In genomic region chr4:126162544-126163066, GRCm38 (mm10) we compare ENCODE assay signal across 8 mouse cellular contexts. TPM values are rescaled to one million over a fixed set of nuclear protein-coding genes. Genes with fewer than 3 reads are reported as not detected.
DNase-seq lines count a peak whose midpoint lies in the region; ATAC-seq and TF ChIP-seq lines count a peak whose summit lies in the region.

No protein-coding gene starts in this region.

- peak overlapping the region; percentile 61 for H3K9ac ChIP-seq in lung, embryonic 15.5 days

- H3K27me3 ChIP-seq in hindbrain, embryonic 10.5 days (ENCODE audit: insufficient read depth, poor library complexity, severe bottlenecking), result no peaks in the 10 kb centered on the region
- no peaks in the 10 kb centered on the region for H3K27me3 ChIP-seq in lung, embryonic 15.5 days

- peak overlapping the region; percentile 86 for H3K27ac ChIP-seq in hindbrain, embryonic 10.5 days
- peak overlapping the region; percentile 89 for H3K27ac ChIP-seq in lung, embryonic 15.5 days
- H3K27ac ChIP-seq in olfactory bulb, adult 2 months (ENCODE audit: insufficient read depth, low read depth, low read length), result no peak overlapping the region

- peak; percentile 93 for ATAC-seq in lung, embryonic 15.5 days (ENCODE audit: borderline replicate concordance, extremely low read depth, low FRiP score, low TSS enrichment)

- H3K4me2 ChIP-seq in lung, embryonic 15.5 days, result peak overlapping the region; percentile 96

- peaks cover 21% of the 10 kb centered on the region for H3K4me1 ChIP-seq in hindbrain, embryonic 10.5 days (replicated peaks)
- peaks cover 30% of the 10 kb centered on the region for H3K4me1 ChIP-seq in lung, embryonic 15.5 days
- peaks cover 8% of the 10 kb centered on the region for H3K4me1 ChIP-seq in olfactory bulb, adult 2 months (ENCODE audit: control insufficient read depth, insufficient read depth, low read length)

- TF ChIP-seq CTCF in olfactory bulb, adult 2 months (IDR thresholded peaks at IDR 0.05; ENCODE audit: insufficient read depth, low read depth, low read length), result no peak

- H3K36me3 ChIP-seq in hindbrain, embryonic 10.5 days, result peaks cover 35% of the 10 kb centered on the region
- peaks cover 20% of the 10 kb centered on the region for H3K36me3 ChIP-seq in lung, embryonic 15.5 days

- peak overlapping the region; percentile 67 for H3K4me3 ChIP-seq in hindbrain, embryonic 10.5 days
- peak overlapping the region; percentile 55 for H3K4me3 ChIP-seq in lung, embryonic 15.5 days
- H3K4me3 ChIP-seq in olfactory bulb, adult 2 months (ENCODE audit: insufficient read depth, low read depth, low read length), result peak overlapping the region; percentile 54

- WGBS in hindbrain, embryonic 10.5 days, result under 1% methylated on average over 44 of the region's 44 CpGs
- WGBS in lung, embryonic 15.5 days, result under 1% methylated on average over 44 of the region's 44 CpGs
- under 1% methylated on average over 44 of the region's 44 CpGs for WGBS in olfactory bulb, adult 2 months

- no peaks in the 10 kb centered on the region for H3K9me3 ChIP-seq in hindbrain, embryonic 10.5 days
- no peaks in the 10 kb centered on the region for H3K9me3 ChIP-seq in lung, embryonic 15.5 days

- DNase-seq in Muller cell, postnatal 12 days (ENCODE audit: inconsistent ontology term), result peak; percentile 93
- peak; percentile 87 to 90 for DNase-seq in cerebellum, postnatal 10 days
- peak; percentile 74 to 81 for DNase-seq in frontal cortex, adult 2 months (ENCODE audit: extremely low spot score in 1 of 2, low spot score in 1 of 2)
- peak; percentile 78 for DNase-seq in hindbrain, embryonic 10.5 days (ENCODE audit: low spot score)
- peak; percentile 82 for DNase-seq in layer of hippocampus, adult 9-11 months
- peak; percentile 74 to 77 for DNase-seq in thymus, adult 18-20 months

- TF ChIP-seq POLR2A in olfactory bulb, adult 2 months (IDR thresholded peaks at IDR 0.05; ENCODE audit: insufficient read depth, low read depth, low read length), result 0 out of 2 replicates have a peak, but pooled peaks have one; percentile 17

RNA-seq across cellular contexts. Expression of gene Sh3d21, which starts 0.7 kb away (rescaled TPM):
- polyA plus RNA-seq in frontal cortex, adult 2 months (2012; rRNA removed), result 1.0 TPM in 2 replicates
- 1.3 and 2.3 TPM in 2 replicates for polyA plus RNA-seq in hindbrain, embryonic 10.5 days (2016; fragmentation: Nextera tagmentation; extraction: Ambion mirVana)
- 7.2 and 9.4 TPM in 2 replicates for polyA plus RNA-seq in lung, embryonic 15.5 days (2015; fragmentation: Nextera tagmentation; extraction: Ambion mirVana)
- polyA plus RNA-seq in olfactory bulb, adult 2 months (2012; ENCODE audit: insufficient read depth, insufficient read length, low replicate concordance, missing spikeins), result not detected in 2 replicates

RNA-seq across cellular contexts. Expression of gene Eva1b, which starts 15.1 kb away (rescaled TPM):
- 8.6 and 9.3 TPM in 2 replicates for polyA plus RNA-seq in frontal cortex, adult 2 months (2012; rRNA removed)
- 29.8 and 35.3 TPM in 2 replicates for polyA plus RNA-seq in hindbrain, embryonic 10.5 days (2016; fragmentation: Nextera tagmentation; extraction: Ambion mirVana)
- 95.9 and 101 TPM in 2 replicates for polyA plus RNA-seq in lung, embryonic 15.5 days (2015; fragmentation: Nextera tagmentation; extraction: Ambion mirVana)
- not detected in 2 replicates for polyA plus RNA-seq in olfactory bulb, adult 2 months (2012; ENCODE audit: insufficient read depth, insufficient read length, low replicate concordance, missing spikeins)

RNA-seq across cellular contexts. Expression of gene Thrap3, which starts 40.0 kb away (rescaled TPM):
- polyA plus RNA-seq in frontal cortex, adult 2 months (2012; rRNA removed), result 95.8 and 103 TPM in 2 replicates
- 230 and 252 TPM in 2 replicates for polyA plus RNA-seq in hindbrain, embryonic 10.5 days (2016; fragmentation: Nextera tagmentation; extraction: Ambion mirVana)
- 228 and 230 TPM in 2 replicates for polyA plus RNA-seq in lung, embryonic 15.5 days (2015; fragmentation: Nextera tagmentation; extraction: Ambion mirVana)
- polyA plus RNA-seq in olfactory bulb, adult 2 months (2012; ENCODE audit: insufficient read depth, insufficient read length, low replicate concordance, missing spikeins), result 165 and 783 TPM in 2 replicates

RNA-seq across cellular contexts. Expression of gene Stk40, which starts 58.8 kb away (rescaled TPM):
- 18.9 and 22.2 TPM in 2 replicates for polyA plus RNA-seq in frontal cortex, adult 2 months (2012; rRNA removed)
- 46.9 and 47.2 TPM in 2 replicates for polyA plus RNA-seq in hindbrain, embryonic 10.5 days (2016; fragmentation: Nextera tagmentation; extraction: Ambion mirVana)
- polyA plus RNA-seq in lung, embryonic 15.5 days (2015; fragmentation: Nextera tagmentation; extraction: Ambion mirVana), result 37.8 and 40.7 TPM in 2 replicates
- not detected in 2 replicates for polyA plus RNA-seq in olfactory bulb, adult 2 months (2012; ENCODE audit: insufficient read depth, insufficient read length, low replicate concordance, missing spikeins)
